Mouse (Mus musculus) gastrocnemius, adult 18-20 months (tissue): ENCODE results near the gene Ier5l. TPM values are rescaled to one million over a fixed set of nuclear protein-coding genes. Genes with fewer than 3 reads are reported as not detected.
A peak's percentile ranks its signal among the peaks of the same experiment; 100 is the strongest.

ENCODE experiments used
- DNase-seq: peaks from one replicate; pipeline ENCODE4 v3.0.0; 2021; ENCODE audit warnings: low spot score
- total RNA-seq, 2 experiments: library from RNA; stranded (reverse); gene quantifications; 2 replicates each; pipeline ENCODE4 v1.2.3; 2021

Gene Ier5l
- total RNA-seq, 2 experiments from 2014 or later, result 1.0 to 1.7 TPM

DNA sequence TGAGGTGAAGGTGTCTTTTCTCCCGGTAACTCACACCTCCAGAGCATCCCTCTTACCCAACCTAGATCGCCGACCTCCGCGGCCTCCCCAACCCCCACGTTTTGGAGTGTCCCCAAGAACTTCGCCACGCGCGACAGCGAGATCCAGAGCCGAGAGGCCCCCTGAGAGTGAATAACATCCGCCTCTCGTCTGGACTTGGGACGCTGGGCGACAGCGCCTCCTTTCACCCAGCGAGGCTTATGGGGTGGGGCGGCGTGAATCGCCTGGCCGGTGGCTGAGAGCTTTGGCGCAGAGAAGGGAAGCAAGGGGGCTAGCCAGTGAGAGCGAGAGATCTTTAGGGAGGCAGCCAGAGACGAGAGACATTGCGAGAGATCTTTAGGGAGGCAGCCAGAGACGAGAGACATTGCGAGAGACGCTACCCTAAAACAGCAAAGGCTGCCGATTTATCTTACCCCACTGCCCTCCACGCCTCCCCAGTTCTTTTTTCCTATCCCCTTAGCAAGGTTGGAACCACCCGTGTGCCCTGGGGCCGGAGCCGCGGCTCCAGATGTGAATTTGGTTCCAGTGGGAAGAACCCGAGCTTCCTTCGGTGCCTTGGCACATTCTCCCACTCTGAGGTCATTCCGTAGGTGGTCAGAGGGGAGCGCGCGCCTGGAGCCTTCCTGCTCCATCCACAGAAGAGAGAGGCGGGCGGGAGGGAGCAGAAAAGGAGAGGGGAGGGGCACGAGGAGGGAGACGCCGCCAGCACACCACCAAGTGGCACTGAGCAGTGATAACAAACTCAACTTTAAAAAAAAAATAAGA, 3.7 kb downstream of the Ier5l start:
- DNase-seq, result peak; percentile 74

DNA sequence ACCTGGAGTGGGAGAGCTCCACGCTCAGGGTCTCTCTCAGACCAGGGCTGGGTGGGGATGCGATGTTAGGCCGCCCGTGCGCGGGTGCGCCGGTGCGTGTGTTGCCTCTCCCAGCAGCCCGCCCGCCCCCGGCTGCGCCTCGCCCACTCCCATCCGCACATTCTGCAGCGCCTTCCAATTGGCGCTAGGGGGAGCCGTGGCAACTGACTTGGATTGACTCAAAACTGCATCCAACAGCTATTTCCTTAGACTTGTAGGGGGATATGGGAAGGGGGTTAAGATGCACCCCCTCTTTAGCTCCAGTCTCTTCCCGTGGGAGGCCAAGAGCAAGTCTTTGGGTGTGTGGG, 4.2 kb downstream of the Ier5l start:
- peak; percentile 77 for DNase-seq

GRCm38 (mm10) chr2:30469009-30469408, 5.0 kb downstream of the Ier5l start:
- DNase-seq, result no peak

GRCm38 (mm10) chr2:30466787-30467186, 7.2 kb downstream of the Ier5l start:
- no peak for DNase-seq

- no peak for DNase-seq
These were observed 9.6 kb downstream of the Ier5l start for GRCm38 (mm10) chr2:30464411-30464810.

DNA sequence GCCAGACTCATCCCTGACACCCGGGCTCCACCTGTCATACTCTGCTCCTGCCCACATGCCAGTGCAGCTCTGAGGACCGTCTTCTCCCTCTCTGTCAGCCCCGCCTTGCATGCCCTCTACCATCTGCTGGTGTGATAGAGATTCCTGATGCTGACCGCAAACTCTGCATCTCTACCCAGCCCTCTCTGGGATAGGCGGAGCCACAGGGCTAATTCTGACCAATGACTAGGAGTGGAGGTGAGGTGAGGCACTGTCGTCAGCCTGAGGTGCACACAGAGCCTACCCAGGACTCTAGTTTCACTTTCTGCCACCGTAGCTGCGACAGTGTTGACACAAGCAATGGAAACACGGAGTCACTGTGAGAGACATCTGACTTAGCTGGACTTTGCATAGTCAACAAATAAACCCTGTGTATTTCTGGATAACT, 10.1 kb downstream of the Ier5l start:
- peak; percentile 77 for DNase-seq

DNA sequence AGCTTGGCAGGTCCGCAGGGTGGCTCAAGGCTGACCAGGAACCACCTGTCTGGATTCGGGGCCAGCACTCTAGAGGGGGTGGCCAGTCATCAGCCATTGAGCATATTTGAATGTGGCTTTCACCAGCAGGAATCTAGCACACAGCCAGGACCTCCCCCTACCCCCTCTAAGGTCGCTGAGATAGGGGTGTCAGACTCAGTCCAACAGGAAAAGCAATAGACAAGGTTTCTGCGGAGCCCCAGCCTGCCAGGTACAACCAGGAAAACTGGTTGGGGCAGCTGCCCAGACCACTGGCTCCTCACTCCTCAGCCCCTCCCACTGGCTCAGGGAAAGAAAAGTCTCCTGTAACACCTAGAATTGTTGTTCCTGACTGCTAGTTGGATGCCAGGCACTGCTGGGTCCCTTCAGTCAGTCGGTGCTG, 10.7 kb downstream of the Ier5l start:
- no peak for DNase-seq

GRCm38 (mm10) chr2:30459241-30459640, 14.8 kb downstream of the Ier5l start:
- no peak for DNase-seq

GRCm38 (mm10) chr2:30458349-30458748, 15.7 kb downstream of the Ier5l start:
- DNase-seq, result no peak

DNA sequence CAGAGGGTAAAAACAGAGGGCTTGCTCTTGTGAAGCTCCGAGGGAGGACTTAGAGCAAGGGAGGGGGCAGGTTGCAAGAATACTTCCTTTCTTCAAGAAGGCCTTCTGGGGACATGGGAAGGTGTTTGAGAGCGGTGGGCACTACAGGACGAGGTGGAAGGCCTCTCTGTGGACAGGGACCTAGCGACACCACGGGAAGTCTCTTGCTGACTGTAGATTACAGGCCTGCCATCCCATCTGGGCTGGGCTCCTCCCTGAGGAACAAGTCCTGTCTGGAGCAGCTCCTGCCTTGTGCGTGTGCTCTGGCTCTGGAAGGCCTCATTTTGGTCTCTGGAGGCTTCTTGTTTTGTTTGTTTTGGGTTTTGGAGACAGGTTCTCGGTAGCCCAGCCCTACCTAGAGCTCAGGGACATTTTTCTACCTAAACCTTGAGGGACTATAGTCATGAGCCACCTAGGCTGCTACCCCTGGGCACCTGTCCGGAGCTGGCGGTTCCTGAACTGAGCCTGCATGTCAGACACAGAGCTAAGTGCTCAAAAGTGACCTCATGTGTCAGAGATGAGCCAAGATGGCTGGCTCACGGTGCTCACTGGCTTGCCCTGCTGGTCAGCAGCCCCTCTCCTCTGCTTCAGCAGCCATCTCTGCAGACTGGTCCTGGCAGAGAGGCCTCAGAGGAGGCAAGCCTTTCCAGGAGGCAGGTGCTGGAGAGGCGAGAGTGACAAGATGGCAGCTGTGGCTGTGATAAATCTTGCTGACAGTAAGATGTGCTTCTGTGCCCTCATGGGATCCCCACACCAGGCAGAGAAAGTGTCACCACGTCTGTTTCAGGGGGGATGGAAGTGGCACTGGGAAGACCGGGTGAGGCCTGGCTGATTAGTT, 17.7 kb downstream of the Ier5l start:
- no peak for DNase-seq

DNA sequence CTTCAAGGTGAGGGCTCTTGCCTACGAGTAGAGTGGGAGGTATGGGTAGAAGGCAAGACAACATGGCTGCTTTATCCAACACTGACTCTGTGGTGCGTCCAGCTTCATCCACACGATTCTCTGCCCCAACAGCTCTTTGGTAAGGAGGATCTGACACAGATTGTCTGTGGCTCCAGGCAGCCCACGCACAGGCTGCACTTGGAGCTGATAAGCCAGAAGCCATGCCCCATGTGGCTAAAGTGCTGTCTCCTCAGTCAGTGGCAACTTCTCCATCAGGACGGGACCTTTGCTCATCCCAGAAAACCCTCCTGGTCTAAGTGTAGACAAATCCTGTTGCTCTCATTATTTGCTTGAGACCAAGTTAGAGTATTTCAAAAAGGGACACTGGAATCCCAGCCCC, 19.4 kb downstream of the Ier5l start:
- no peak for DNase-seq

DNA sequence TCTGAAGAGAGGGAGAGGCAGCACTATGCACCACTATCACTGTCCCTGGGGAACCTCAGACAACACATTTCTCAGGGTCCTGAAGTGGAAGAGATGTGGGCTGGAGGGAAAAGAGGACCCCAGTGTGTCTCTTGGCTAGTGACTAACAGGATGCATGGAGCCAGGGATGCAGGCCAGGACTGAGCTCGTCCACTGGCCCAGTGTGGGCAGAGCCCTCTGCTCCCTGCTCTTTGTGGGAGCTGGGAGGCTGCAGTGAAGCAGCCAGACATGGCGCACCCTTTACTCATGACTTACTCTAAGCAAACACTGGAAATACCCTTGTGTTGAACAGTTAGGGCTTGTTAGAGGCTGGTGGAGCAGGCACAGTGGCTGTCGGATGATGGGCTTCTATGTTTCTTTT, 20.4 kb downstream of the Ier5l start:
- DNase-seq, result no peak

- DNase-seq, result no peak
These were observed 22.5 kb downstream of the Ier5l start for GRCm38 (mm10) chr2:30451525-30451924.

GRCm38 (mm10) chr2:30450530-30450929, 23.5 kb downstream of the Ier5l start:
- no peak for DNase-seq

GRCm38 (mm10) chr2:30448371-30448770, 25.6 kb downstream of the Ier5l start:
- DNase-seq, result no peak

DNA sequence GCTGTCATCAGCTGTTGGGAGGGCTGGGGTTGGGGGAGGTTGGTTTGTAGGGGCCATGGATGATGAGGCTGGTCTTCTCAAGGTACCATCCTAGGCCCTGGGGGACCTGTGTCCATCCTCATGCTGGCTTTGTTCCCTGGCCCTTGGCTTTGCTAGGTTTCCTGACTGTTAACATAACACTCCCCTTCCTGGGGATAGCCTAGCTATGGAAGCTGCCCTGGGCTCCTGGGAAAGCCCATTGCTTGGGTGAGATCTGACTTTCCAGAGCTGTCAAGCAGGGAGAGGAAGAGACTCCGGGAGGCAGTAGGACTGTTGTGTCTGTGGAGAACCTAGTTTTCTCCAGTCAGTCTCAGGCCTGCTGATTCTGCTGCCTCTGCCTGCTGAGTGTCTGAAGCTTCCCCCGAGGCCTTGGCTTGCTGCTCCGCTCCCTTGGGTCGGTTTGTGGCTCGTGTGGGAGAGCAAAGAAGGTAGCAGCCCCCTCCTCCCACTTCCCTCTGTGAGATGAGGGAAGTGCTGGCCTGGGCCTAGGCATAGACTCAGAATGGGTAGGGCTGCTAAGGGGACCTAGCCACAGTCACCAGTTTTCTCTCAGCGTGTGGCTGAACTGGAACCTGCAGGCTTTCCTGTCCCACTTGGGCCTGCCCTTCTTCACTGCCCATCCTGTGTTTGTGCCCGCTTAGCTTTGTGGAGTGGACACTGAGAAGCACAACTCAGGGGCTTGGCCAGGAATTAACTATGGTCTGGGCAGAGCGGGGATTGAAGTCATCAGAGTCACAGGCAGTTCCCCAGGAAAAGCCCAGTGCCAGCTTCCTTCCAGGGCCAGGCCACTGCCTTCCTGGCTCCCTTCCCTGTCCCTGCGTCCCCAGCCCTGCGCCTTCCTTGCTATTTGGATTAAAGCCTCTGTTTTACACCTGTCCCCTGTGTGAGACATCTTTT, 26.9 kb downstream of the Ier5l start:
- no peak for DNase-seq

DNA sequence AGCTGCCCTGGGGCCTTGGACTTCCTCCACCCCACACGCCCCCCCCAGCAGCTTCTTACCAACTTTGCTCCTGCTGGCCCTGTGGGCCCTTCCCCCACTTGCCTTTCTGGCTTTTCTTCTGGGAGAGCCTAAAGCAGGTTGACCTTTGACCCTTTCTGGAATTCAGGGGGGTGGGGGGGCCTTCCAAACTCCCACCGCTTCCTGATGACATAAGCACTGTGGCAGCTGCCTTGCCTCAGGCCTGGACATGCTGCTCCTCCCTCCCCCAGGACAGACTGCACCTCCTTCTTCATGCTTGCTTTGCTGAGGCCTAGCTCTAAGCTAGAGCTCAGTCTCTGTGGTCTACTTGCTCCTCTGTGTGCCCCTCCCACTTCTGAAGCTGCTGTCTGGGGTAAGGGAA, 28.7 kb downstream of the Ier5l start:
- no peak for DNase-seq

DNA sequence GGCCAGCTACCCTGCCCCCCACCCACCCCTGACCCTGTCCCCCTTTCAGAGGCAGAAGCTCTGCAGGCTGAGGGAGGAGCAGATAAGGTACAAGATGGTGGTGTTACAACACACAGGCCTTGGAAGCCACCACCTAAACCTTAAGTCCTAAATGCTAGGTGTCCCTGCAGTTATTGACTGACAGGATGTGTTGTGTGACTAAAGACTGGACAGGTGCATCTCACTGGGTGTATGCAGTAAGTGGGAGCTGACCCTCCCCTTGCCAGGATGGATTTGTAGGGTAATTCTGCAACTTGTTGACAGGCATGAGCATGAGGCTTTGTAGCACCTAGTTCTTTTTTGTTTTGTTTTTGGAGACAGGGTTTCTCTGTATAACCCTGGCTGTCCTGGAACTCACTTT, 29.6 kb downstream of the Ier5l start:
- no peak for DNase-seq

DNA sequence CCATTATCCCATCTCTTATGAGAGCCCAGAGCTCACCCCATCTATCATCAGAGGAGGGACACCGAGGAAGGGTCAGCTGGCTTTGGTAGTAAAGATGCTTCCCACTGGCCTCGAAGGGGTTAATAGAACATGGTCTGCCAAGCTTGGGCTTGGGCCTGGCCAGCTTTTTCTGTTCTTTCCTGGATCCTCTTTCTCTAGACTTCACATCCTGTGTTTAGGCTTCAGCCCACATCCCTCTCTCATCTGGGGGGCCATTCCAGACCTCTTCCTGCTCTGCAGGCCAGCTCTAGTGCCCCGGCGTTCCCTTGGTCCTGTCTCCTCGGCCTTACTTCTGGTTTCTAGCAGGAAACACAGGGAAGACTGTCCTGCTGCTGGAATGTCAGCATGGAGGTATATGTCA, 30.0 kb downstream of the Ier5l start:
- no peak for DNase-seq

GRCm38 (mm10) chr2:30443281-30443680, 30.7 kb downstream of the Ier5l start:
- no peak for DNase-seq

GRCm38 (mm10) chr2:30442498-30442890, 31.5 kb downstream of the Ier5l start:
- no peak for DNase-seq
